Mouse (Mus musculus): ENCODE results near the gene Sart3. TPM values are rescaled to one million over a fixed set of nuclear protein-coding genes. Genes with fewer than 3 reads are reported as not detected.
"Not testable (repeated sequence)": the region's sequence is repeated elsewhere in the genome, so short reads cannot be mapped to it uniquely, and the experiment has no call there.

Gene Sart3
- 10 to 100 TPM; 46.8 to 50.1 TPM for total RNA-seq (2021)

- intact Hi-C loops (cut with DNase I) = loop anchor here (5.0 to 10.0 kb wide), 2 partner anchors 45 to 172 kb away; no protein-coding TSS in a partner anchor
- DNase-seq = peak; percentile 96
Measured at GRCm38 (mm10) chr5:113772450-113772895, at the start of gene Sart3, which contains the start of gene Iscu. Gene Sart3, minus strand, starts transcription at chr5:113772510. Gene Iscu, plus strand, starts transcription at chr5:113772748.

GRCm38 (mm10) chr5:113818572-113818971 is 46.3 kb upstream of the Sart3 start:
- intact Hi-C loops (cut with DNase I) = loop anchor here (5.0 kb wide), 1 partner anchor 46 kb away; the partner anchor contains the start of genes Iscu and Sart3
- DNase-seq = no peak

- peak; percentile 79 for DNase-seq
- intact Hi-C loops (cut with DNase I) = loop anchor here (5.0 kb wide), 1 partner anchor 43 kb away; the partner anchor contains the start of genes Iscu and Sart3
Measured at GRCm38 (mm10) chr5:113815638-113816152, 43.4 kb upstream of the Sart3 start.

- intact Hi-C loops (cut with DNase I) = loop anchor here (5.0 kb wide), 1 partner anchor 43 kb away; the partner anchor contains the start of genes Iscu and Sart3
- no peak for DNase-seq
Measured at GRCm38 (mm10) chr5:113815041-113815389, 42.7 kb upstream of the Sart3 start.

- no peak for DNase-seq
- intact Hi-C loops (cut with DNase I) = loop anchor here (5.0 kb wide), 1 partner anchor 42 kb away; the partner anchor contains the start of genes Iscu and Sart3
Measured at GRCm38 (mm10) chr5:113814111-113815040, 42.1 kb upstream of the Sart3 start.

GRCm38 (mm10) chr5:113813608-113814007 is 41.3 kb upstream of the Sart3 start:
- intact Hi-C loops (cut with DNase I) = no loop called here
- no peak for DNase-seq

GRCm38 (mm10) chr5:113812638-113813037 is 40.3 kb upstream of the Sart3 start:
- intact Hi-C loops (cut with DNase I) = no loop called here
- no peak for DNase-seq

GRCm38 (mm10) chr5:113811824-113812420 is 39.6 kb upstream of the Sart3 start:
- intact Hi-C loops (cut with DNase I); DNase-seq: not testable (repeated sequence)

GRCm38 (mm10) chr5:113810111-113810510 is 37.8 kb upstream of the Sart3 start:
- intact Hi-C loops (cut with DNase I) = no loop called here
- DNase-seq = no peak

GRCm38 (mm10) chr5:113808177-113808576 is 35.9 kb upstream of the Sart3 start:
- intact Hi-C loops (cut with DNase I) = no loop called here
- no peak for DNase-seq

- intact Hi-C loops (cut with DNase I) = no loop called here
- DNase-seq = no peak
Measured at GRCm38 (mm10) chr5:113807712-113808111, 35.4 kb upstream of the Sart3 start.

GRCm38 (mm10) chr5:113806414-113806813 is 34.1 kb upstream of the Sart3 start:
- intact Hi-C loops (cut with DNase I) = no loop called here
- no peak for DNase-seq

- intact Hi-C loops (cut with DNase I) = no loop called here
Measured at GRCm38 (mm10) chr5:113805301-113805700, 33.0 kb upstream of the Sart3 start.

GRCm38 (mm10) chr5:113804395-113804966 is 32.2 kb upstream of the Sart3 start:
- intact Hi-C loops (cut with DNase I) = no loop called here

More at GRCm38 (mm10) chr5:113805301-113805700, 33.0 kb upstream of the Sart3 start:
- DNase-seq = no peak

GRCm38 (mm10) chr5:113800280-113800679 is 28.0 kb upstream of the Sart3 start, which contains the start of gene Tmem119:
Gene Tmem119, minus strand, starts transcription at chr5:113800516.
- intact Hi-C loops (cut with DNase I) = no loop called here
- peak; percentile 68 for DNase-seq

More at GRCm38 (mm10) chr5:113804395-113804966, 32.2 kb upstream of the Sart3 start:
- DNase-seq = no peak

- DNase-seq = no peak
- intact Hi-C loops (cut with DNase I) = no loop called here
Measured at GRCm38 (mm10) chr5:113799691-113800090, 27.4 kb upstream of the Sart3 start.

- no peak for DNase-seq
- intact Hi-C loops (cut with DNase I) = no loop called here
Measured at GRCm38 (mm10) chr5:113798525-113798924, 26.2 kb upstream of the Sart3 start.

GRCm38 (mm10) chr5:113797149-113797882 is 25.0 kb upstream of the Sart3 start:
- no peak for DNase-seq
- intact Hi-C loops (cut with DNase I) = no loop called here

- peak; percentile 44 for DNase-seq
Measured at GRCm38 (mm10) chr5:113796401-113797148, 24.3 kb upstream of the Sart3 start.

More at GRCm38 (mm10) chr5:113796401-113797148, 24.3 kb upstream of the Sart3 start:
- intact Hi-C loops (cut with DNase I) = no loop called here
